Mouse (Mus musculus): ENCODE data around the gene Lmo2. TPM values are rescaled to one million over a fixed set of nuclear protein-coding genes. Genes with fewer than 3 reads are reported as not detected.
A peak's percentile ranks its signal among the peaks of the same experiment; 100 is the strongest.

Lmo2 gene
- polyA plus RNA-seq, 1 experiment = not detected

DNA sequence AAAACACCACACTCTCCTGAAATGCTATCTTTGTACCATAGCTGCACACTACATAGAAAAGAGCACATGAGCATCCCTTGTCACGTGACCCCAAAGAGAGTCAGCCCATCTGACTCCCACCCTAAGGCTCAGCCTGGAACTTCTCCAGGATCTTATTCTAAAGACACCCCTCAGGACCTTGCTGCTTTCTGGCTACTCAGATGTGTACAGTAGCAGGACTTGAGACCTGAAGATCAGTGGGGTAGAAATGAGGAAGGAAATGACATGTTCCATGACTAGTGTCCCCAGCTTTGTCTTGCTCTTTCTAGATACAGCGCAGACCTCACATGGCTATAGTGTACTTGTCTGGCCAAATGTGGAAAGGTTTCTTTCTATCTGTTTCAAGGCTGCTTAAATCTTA is 12.9 kb upstream of the Lmo2 start:
- H3K27me3 ChIP-seq (ENCODE audit: control insufficient read depth, insufficient read depth, insufficient read length) = peaks cover 58% of the 10 kb centered on the region
- H3K4me3 ChIP-seq (ENCODE audit: insufficient read depth, poor library complexity, severe bottlenecking) = no peak overlapping the region
- no peaks in the 10 kb centered on the region for H3K36me3 ChIP-seq (ENCODE audit: control insufficient read depth, insufficient read depth)
- H3ac ChIP-seq (ENCODE audit: control insufficient read depth, insufficient read length, low read depth) = no peak overlapping the region
- H3K79me2 ChIP-seq (ENCODE audit: control insufficient read depth, insufficient read depth) = no peaks in the 10 kb centered on the region
- no peak for TF ChIP-seq MYOG (IDR thresholded peaks at IDR 0.05; ENCODE audit: control insufficient read depth, extremely low read depth, insufficient read length)
- no peak for TF ChIP-seq FOSL1 (IDR thresholded peaks at IDR 0.05; ENCODE audit: insufficient read depth, low read length, poor library complexity, severe bottlenecking)
- TF ChIP-seq CEBPB (IDR thresholded peaks at IDR 0.05; ENCODE audit: low read depth) = no peak
- no peak for TF ChIP-seq MYOD1 (IDR thresholded peaks at IDR 0.05; ENCODE audit: control insufficient read depth, insufficient read length, low read depth)
- TF ChIP-seq USF1 (IDR thresholded peaks at IDR 0.05; ENCODE audit: low read depth) = no peak
- no peak for TF ChIP-seq CTCF (IDR thresholded peaks at IDR 0.05; ENCODE audit: control insufficient read depth, insufficient read depth, insufficient read length)
- no peak for TF ChIP-seq MAX (IDR thresholded peaks at IDR 0.05)
- H3K79me3 ChIP-seq (ENCODE audit: low read depth) = no peaks in the 10 kb centered on the region

DNA sequence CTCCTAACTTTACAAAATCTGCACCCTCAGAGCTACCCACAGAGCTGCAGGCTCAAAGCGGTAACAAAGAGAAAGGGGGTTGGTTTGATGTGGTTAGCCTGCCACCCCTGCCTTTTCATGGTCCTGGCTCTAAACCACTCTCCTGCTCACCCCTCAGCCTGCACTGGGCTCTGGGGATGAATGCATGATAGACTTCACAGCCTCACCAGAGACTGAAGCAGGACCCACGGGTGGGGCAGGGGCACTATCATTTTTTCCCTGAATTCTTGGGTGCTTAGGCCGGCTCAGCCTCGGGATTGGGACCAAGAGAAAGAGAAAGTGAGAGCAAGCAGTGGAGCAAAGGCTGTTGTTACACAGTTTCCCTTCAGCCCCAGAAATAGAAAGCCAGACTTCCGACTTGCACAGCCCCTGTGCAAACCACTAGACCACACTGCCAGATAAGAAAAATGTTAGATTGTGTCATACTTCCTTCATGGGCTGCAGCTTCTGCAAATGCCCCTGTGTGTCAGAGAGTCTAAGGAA is 12.2 kb upstream of the Lmo2 start:
- H3K36me3 ChIP-seq (ENCODE audit: control insufficient read depth, insufficient read depth) = no peaks in the 10 kb centered on the region
- TF ChIP-seq CEBPB (IDR thresholded peaks at IDR 0.05; ENCODE audit: low read depth) = no peak
- no peak for TF ChIP-seq MAX (IDR thresholded peaks at IDR 0.05)
- no peaks in the 10 kb centered on the region for H3K79me2 ChIP-seq (ENCODE audit: control insufficient read depth, insufficient read depth)
- H3K27me3 ChIP-seq (ENCODE audit: control insufficient read depth, insufficient read depth, insufficient read length) = peaks cover 58% of the 10 kb centered on the region
- H3ac ChIP-seq (ENCODE audit: control insufficient read depth, insufficient read length, low read depth) = no peak overlapping the region
- no peaks in the 10 kb centered on the region for H3K79me3 ChIP-seq (ENCODE audit: low read depth)
- no peak overlapping the region for H3K4me3 ChIP-seq (ENCODE audit: insufficient read depth, poor library complexity, severe bottlenecking)

- Histone ChIP-seq H3K36me3 (ENCODE audit: control insufficient read depth, insufficient read depth) (no peaks in the 10 kb centered on the region), H3K79me3 (ENCODE audit: low read depth) (no peaks in the 10 kb centered on the region), H3ac (ENCODE audit: control insufficient read depth, insufficient read length, low read depth) (no peak overlapping the region), H3K79me2 (ENCODE audit: control insufficient read depth, insufficient read depth) (no peaks in the 10 kb centered on the region), H3K4me3 (ENCODE audit: insufficient read depth, poor library complexity, severe bottlenecking) (no peak overlapping the region), H3K27me3 (ENCODE audit: control insufficient read depth, insufficient read depth, insufficient read length) (peaks cover 51% of the 10 kb centered on the region)
- TF ChIP-seq CEBPB (IDR thresholded peaks at IDR 0.05; ENCODE audit: low read depth) (no peak), USF1 (IDR thresholded peaks at IDR 0.05; ENCODE audit: low read depth) (no peak), MYOD1 (IDR thresholded peaks at IDR 0.05; ENCODE audit: control insufficient read depth, insufficient read length, low read depth) (no peak), MYOG (IDR thresholded peaks at IDR 0.05; ENCODE audit: control insufficient read depth, extremely low read depth, insufficient read length) (no peak), MAX (IDR thresholded peaks at IDR 0.05) (no peak), FOSL1 (IDR thresholded peaks at IDR 0.05; ENCODE audit: insufficient read depth, low read length, poor library complexity, severe bottlenecking) (no peak), CTCF (IDR thresholded peaks at IDR 0.05; ENCODE audit: control insufficient read depth, insufficient read depth, insufficient read length) (no peak)
Measured at GRCm38 (mm10) chr2:103946892-103947291, 10.9 kb upstream of the Lmo2 start.

DNA sequence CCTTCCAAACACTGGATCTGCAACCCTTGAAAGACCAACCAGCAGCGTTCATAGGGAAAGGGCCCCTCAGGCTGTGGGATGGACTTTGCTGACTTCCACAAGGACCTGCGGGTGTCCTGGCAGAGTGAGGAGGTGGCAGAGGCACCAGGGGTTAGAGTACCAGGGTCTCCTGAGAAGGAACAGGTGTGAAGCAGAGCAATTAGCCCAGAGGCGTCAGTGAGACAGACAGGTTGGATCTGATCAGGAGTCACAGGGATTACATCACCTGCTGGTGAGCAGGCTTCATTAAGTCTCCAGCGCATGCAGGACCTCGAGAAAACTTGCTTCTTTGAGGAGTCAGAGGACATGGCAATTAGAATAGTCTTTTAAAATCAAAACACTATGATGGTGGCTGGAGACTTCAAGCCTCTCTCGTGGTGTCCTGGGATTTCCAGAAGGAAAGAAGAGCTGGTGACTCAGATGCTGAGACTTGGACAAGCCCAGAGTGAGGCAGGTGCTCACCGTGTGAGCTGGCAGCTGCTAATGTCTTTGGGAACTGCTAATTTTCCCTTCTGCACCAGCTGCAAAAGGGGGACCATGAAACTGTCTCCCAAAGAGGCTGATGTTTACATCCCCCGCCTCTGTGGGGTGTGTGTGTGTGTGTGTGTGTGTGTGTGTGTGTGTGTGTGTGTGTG is 9.7 kb upstream of the Lmo2 start:
- no peaks in the 10 kb centered on the region for H3K79me2 ChIP-seq (ENCODE audit: control insufficient read depth, insufficient read depth)
- peaks cover 52% of the 10 kb centered on the region for H3K27me3 ChIP-seq (ENCODE audit: control insufficient read depth, insufficient read depth, insufficient read length)
- peak; percentile 72 for TF ChIP-seq MYOD1 (IDR thresholded peaks at IDR 0.05; ENCODE audit: control insufficient read depth, insufficient read length, low read depth)
- no peak for TF ChIP-seq USF1 (IDR thresholded peaks at IDR 0.05; ENCODE audit: low read depth)
- H3K79me3 ChIP-seq (ENCODE audit: low read depth) = no peaks in the 10 kb centered on the region
- no peaks in the 10 kb centered on the region for H3K36me3 ChIP-seq (ENCODE audit: control insufficient read depth, insufficient read depth)
- no peak overlapping the region for H3K4me3 ChIP-seq (ENCODE audit: insufficient read depth, poor library complexity, severe bottlenecking)
- H3ac ChIP-seq (ENCODE audit: control insufficient read depth, insufficient read length, low read depth) = no peak overlapping the region

GRCm38 (mm10) chr2:103953050-103953835 is 4.5 kb upstream of the Lmo2 start:
- peaks cover 54% of the 10 kb centered on the region for H3K27me3 ChIP-seq (ENCODE audit: control insufficient read depth, insufficient read depth, insufficient read length)
- H3K36me3 ChIP-seq (ENCODE audit: control insufficient read depth, insufficient read depth) = no peaks in the 10 kb centered on the region
- H3K4me3 ChIP-seq (ENCODE audit: insufficient read depth, poor library complexity, severe bottlenecking) = no peak overlapping the region
- H3ac ChIP-seq (ENCODE audit: control insufficient read depth, insufficient read length, low read depth) = no peak overlapping the region
- H3K79me2 ChIP-seq (ENCODE audit: control insufficient read depth, insufficient read depth) = no peaks in the 10 kb centered on the region
- TF ChIP-seq FOSL1 (IDR thresholded peaks at IDR 0.05; ENCODE audit: insufficient read depth, low read length, poor library complexity, severe bottlenecking) (no peak), MYOD1 (IDR thresholded peaks at IDR 0.05; ENCODE audit: control insufficient read depth, insufficient read length, low read depth) (no peak), CTCF (IDR thresholded peaks at IDR 0.05; ENCODE audit: control insufficient read depth, insufficient read depth, insufficient read length) (no peak), MAX (IDR thresholded peaks at IDR 0.05) (no peak), MYOG (IDR thresholded peaks at IDR 0.05; ENCODE audit: control insufficient read depth, extremely low read depth, insufficient read length) (no peak), CEBPB (IDR thresholded peaks at IDR 0.05; ENCODE audit: low read depth) (no peak), USF1 (IDR thresholded peaks at IDR 0.05; ENCODE audit: low read depth) (no peak)
- no peaks in the 10 kb centered on the region for H3K79me3 ChIP-seq (ENCODE audit: low read depth)

GRCm38 (mm10) chr2:103955714-103956113 is 2.1 kb upstream of the Lmo2 start:
- H3K79me2 ChIP-seq (ENCODE audit: control insufficient read depth, insufficient read depth) = no peaks in the 10 kb centered on the region
- no peaks in the 10 kb centered on the region for H3K79me3 ChIP-seq (ENCODE audit: low read depth)
- no peak overlapping the region for H3K4me3 ChIP-seq (ENCODE audit: insufficient read depth, poor library complexity, severe bottlenecking)
- no peaks in the 10 kb centered on the region for H3K36me3 ChIP-seq (ENCODE audit: control insufficient read depth, insufficient read depth)
- H3ac ChIP-seq (ENCODE audit: control insufficient read depth, insufficient read length, low read depth) = no peak overlapping the region
- peaks cover 53% of the 10 kb centered on the region for H3K27me3 ChIP-seq (ENCODE audit: control insufficient read depth, insufficient read depth, insufficient read length)
- TF ChIP-seq USF1 (IDR thresholded peaks at IDR 0.05; ENCODE audit: low read depth) (no peak), CEBPB (IDR thresholded peaks at IDR 0.05; ENCODE audit: low read depth) (no peak), MYOG (IDR thresholded peaks at IDR 0.05; ENCODE audit: control insufficient read depth, extremely low read depth, insufficient read length) (no peak), MAX (IDR thresholded peaks at IDR 0.05) (no peak), CTCF (IDR thresholded peaks at IDR 0.05; ENCODE audit: control insufficient read depth, insufficient read depth, insufficient read length) (no peak), FOSL1 (IDR thresholded peaks at IDR 0.05; ENCODE audit: insufficient read depth, low read length, poor library complexity, severe bottlenecking) (no peak), MYOD1 (IDR thresholded peaks at IDR 0.05; ENCODE audit: control insufficient read depth, insufficient read length, low read depth) (no peak)
